Mouse (Mus musculus) limb, embryonic 14.5 days (tissue): ENCODE data around the gene Ltb. TPM values are rescaled to one million over a fixed set of nuclear protein-coding genes. Genes with fewer than 3 reads are reported as not detected.

Experiments
- ATAC-seq: fragments of 200-750 bp; cut with Nextera tagmentation; 2 replicates; pipeline ENCODE4 v1.8.0; 2017; ENCODE audit warnings: low read depth, moderate number of reproducible peaks, moderate TSS enrichment; ENCODE audit not compliant: low FRiP score
- DNase-seq: peaks from one replicate; pipeline ENCODE4 v3.0.0-alpha.2; 2015; ENCODE audit warnings: low spot score
- H3K27ac ChIP-seq: fragments of 300-500 bp; sonication (generic); replicated peaks from 2 replicates; pipeline ENCODE4 v1.5.1; 2014; ENCODE audit warnings: low read depth, mild to moderate bottlenecking, low read length, moderate library complexity, mixed read lengths
- H3K27me3 ChIP-seq: fragments of 300-500 bp; sonication (generic); 2 replicates; pipeline ENCODE4 v1.6.1; 2014; ENCODE audit warnings: low read length, mixed read lengths; ENCODE audit not compliant: control insufficient read depth, insufficient read depth
- H3K36me3 ChIP-seq: fragments of 300-500 bp; sonication (generic); 2 replicates; pipeline ENCODE4 v1.6.1; 2014; ENCODE audit warnings: mild to moderate bottlenecking, low read length, moderate library complexity, mixed read lengths; ENCODE audit not compliant: control insufficient read depth, insufficient read depth
- H3K4me1 ChIP-seq: fragments of 300-500 bp; sonication (generic); 2 replicates; pipeline ENCODE4 v1.6.1; 2014; ENCODE audit warnings: antibody characterized with exemption, low read length, mixed read lengths; ENCODE audit not compliant: control insufficient read depth, insufficient read depth
- H3K4me2 ChIP-seq: fragments of 300-500 bp; sonication (generic); replicated peaks from 2 replicates; pipeline ENCODE4 v1.6.1; 2014; ENCODE audit warnings: low read depth, mild to moderate bottlenecking, low read length, moderate library complexity; ENCODE audit not compliant: severe bottlenecking
- H3K4me3 ChIP-seq: fragments of 300-500 bp; sonication (generic); replicated peaks from 2 replicates; pipeline ENCODE4 v1.5.1; 2014; ENCODE audit warnings: low read length
- H3K9ac ChIP-seq: fragments of 300-500 bp; sonication (generic); 2 replicates; pipeline ENCODE4 v1.6.1; 2014; ENCODE audit warnings: mild to moderate bottlenecking, low read depth, low read length, moderate library complexity; ENCODE audit not compliant: severe bottlenecking
- H3K9me3 ChIP-seq: fragments of 300-500 bp; sonication (generic); 2 replicates; pipeline ENCODE4 v1.6.1; 2016; ENCODE audit warnings: low read length; ENCODE audit not compliant: control insufficient read depth
- POLR2A ChIP-seq: fragments of 200-500 bp; IDR thresholded peaks from 2 replicates; pipeline ENCODE4 v1.8.0; 2012; ENCODE audit warnings: inconsistent platforms, mild to moderate bottlenecking, moderate library complexity, borderline replicate concordance; ENCODE audit not compliant: insufficient read depth, insufficient read length; ENCODE audit errors: extremely low read depth
- WGBS: fragments of 180-500 bp; shearing (Covaris S2); extraction: QIAGEN DNeasy Blood & Tissue Kit; methylation state at CpG from one replicate; pipeline ENCODE4 v1.1.7; 2014; 5-methylcytosine and 5-hydroxymethylcytosine counted together
- polyA plus RNA-seq, 2 experiments: library from polyadenylated mRNA; depleted of rRNA in 1 of 2; stranded (reverse) in 1 of 2; unstranded in 1 of 2; fragments of >200 nt; fragmentation: Nextera tagmentation in 1 of 2; extraction: Ambion mirVana in 1 of 2; gene quantifications; 2 replicates each; pipeline versions ENCODE4 v1.2.1 to v1.2.3; 2012 to 2014

The Ltb gene
- polyA plus RNA-seq, 2 experiments = 1.1 to 1.7 TPM

DNA sequence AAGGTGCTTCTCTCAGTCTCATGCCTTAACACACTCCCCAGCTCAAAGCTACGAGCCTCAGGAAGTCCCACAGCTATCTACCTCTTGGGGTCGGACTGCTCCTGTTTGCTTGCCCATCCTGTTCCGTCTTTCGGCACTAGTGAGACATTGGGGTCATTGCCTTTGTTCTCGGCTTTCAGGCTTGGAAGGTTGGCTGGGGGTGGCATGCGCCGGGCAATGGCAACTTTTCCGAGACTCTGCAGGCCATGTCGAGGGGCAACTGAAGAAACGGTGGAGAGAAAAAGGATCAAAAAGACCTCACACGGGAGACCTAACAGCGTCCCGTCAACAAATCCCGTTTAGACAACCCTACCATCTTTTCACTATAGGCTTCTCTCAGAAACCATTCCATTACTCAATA is 32.1 kb upstream of the Ltb start:
- no peak for DNase-seq
- Histone ChIP-seq H3K4me1 (peaks cover 14% of the 10 kb centered on the region), H3K9ac (no peak overlapping the region; the same call in 1 of the 2 replicates), H3K9me3 (no peaks in the 10 kb centered on the region), H3K27me3 (no peaks in the 10 kb centered on the region), H3K36me3 (peaks cover 56% of the 10 kb centered on the region), H3K4me3 (peak overlapping the region; percentile 99; the same call in 1 of the 2 replicates), H3K4me2 (peak overlapping the region; percentile 85; the same call in 1 of the 2 replicates), H3K27ac (no peak overlapping the region)
- 76% methylated on average over 14 of the region's 14 CpGs for WGBS
- TF ChIP-seq POLR2A = no peak
- no peak for ATAC-seq

- ATAC-seq (no peak), DNase-seq (no peak)
- Histone ChIP-seq H3K9me3 (no peaks in the 10 kb centered on the region), H3K27ac (0 out of 2 replicates have a peak overlapping the region, but pooled peaks have one; percentile 6), H3K4me3 (peak overlapping the region; percentile 99), H3K4me2 (peak overlapping the region; percentile 85), H3K9ac (peak overlapping the region; percentile 99), H3K36me3 (peaks cover 50% of the 10 kb centered on the region), H3K4me1 (peaks cover 14% of the 10 kb centered on the region), H3K27me3 (no peaks in the 10 kb centered on the region)
- WGBS = 48% methylated on average over 12 of the region's 12 CpGs
- TF ChIP-seq POLR2A = no peak
Measured at GRCm38 (mm10) chr17:35162730-35163129, 31.5 kb upstream of the Ltb start.

DNA sequence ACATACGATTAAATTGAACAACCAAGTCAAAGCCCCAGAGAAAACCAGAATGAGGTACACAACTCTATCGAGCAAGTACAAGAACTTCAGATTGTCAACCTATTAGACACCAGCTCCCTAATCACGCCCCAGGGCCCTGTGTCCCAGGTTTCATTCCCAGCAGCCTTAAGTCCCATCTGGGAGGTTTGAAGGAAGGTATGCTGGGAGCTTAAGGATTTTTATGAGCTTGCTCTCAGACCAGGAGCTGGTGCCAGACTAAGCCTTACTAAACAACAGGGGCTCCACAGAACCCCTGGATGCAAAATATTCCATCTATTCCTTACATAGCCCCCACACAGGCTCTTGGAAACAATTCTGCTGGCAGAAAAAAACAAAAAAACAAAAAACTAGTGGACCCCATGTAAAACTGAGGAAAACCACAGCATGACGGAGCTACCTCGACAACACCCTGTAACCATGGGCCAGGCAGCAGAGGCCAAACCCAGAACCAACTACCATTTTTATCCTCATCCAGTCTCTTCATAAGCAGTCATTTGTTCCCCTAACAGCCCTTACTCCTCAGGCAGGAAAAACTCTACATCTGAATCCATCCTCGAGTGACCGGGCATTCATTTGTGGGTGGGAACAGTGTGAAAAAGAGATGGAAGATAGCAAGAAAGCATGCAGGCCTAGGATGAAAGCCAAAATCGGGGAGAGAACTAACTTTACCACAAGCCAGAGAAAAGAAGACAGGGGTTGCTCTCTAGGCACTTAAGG is 30.7 kb upstream of the Ltb start:
- no peak for ATAC-seq
- Histone ChIP-seq H3K36me3 (peaks cover 42% of the 10 kb centered on the region), H3K4me3 (peak overlapping the region; percentile 99), H3K4me2 (peak overlapping the region; percentile 85), H3K27ac (peak overlapping the region; percentile 93), H3K9ac (peak overlapping the region; percentile 99), H3K4me1 (peaks cover 14% of the 10 kb centered on the region), H3K27me3 (no peaks in the 10 kb centered on the region), H3K9me3 (no peaks in the 10 kb centered on the region)
- WGBS = 6% methylated on average over 8 of the region's 8 CpGs
- DNase-seq = no peak
- no peak for TF ChIP-seq POLR2A

GRCm38 (mm10) chr17:35164218-35164567 is 30.0 kb upstream of the Ltb start:
- peaks cover 36% of the 10 kb centered on the region for H3K36me3 ChIP-seq
- H3K9me3 ChIP-seq = no peaks in the 10 kb centered on the region
- H3K4me3 ChIP-seq = peak overlapping the region; percentile 99
- peak overlapping the region; percentile 85 for H3K4me2 ChIP-seq
- 0% methylated on average over 9 of the region's 28 CpGs for WGBS
- no peak for ATAC-seq
- no peak for DNase-seq
- H3K4me1 ChIP-seq = peaks cover 14% of the 10 kb centered on the region
- TF ChIP-seq POLR2A = no peak
- H3K27me3 ChIP-seq = no peaks in the 10 kb centered on the region
- peak overlapping the region; percentile 99 for H3K9ac ChIP-seq
- H3K27ac ChIP-seq = peak overlapping the region; percentile 93

- Histone ChIP-seq H3K27ac (peak within 1 kb of the TSS; percentile 96), H3K9ac (peak within 1 kb of the TSS; percentile 99), H3K4me3 (peak within 1 kb of the TSS; percentile 99), H3K36me3 (peaks cover 29% of the 10 kb centered on the region), H3K27me3 (no peaks in the 10 kb centered on the region), H3K9me3 (no peaks in the 10 kb centered on the region), H3K4me1 (peaks cover 14% of the 10 kb centered on the region), H3K4me2 (peak within 1 kb of the TSS; percentile 85)
- WGBS = 0% methylated on average over 46 of the region's 89 CpGs
- DNase-seq = peak; percentile 98
- ATAC-seq = peak; percentile 96
- TF ChIP-seq POLR2A = peak; percentile 53; the same call in 1 of the 2 replicates
Measured at GRCm38 (mm10) chr17:35164568-35165450, 29.4 kb upstream of the Ltb start, which contains the start of gene Prrc2a. Prrc2a (minus strand) TSS chr17:35164897.
